Mouse (Mus musculus) liver, embryonic 14.5 days (tissue): Measurements from ENCODE around the gene Scn4b.

ENCODE experiments used
- CTCF ChIP-seq: IDR thresholded peaks from 2 replicates; pipeline ENCODE4 v1.5.1; 2016; ENCODE audit warnings: antibody characterized with exemption, low read depth, control low read depth
- EP300 ChIP-seq: IDR thresholded peaks from 2 replicates; pipeline ENCODE4 v1.6.1; 2016; ENCODE audit warnings: antibody characterized with exemption, low read depth

DNA sequence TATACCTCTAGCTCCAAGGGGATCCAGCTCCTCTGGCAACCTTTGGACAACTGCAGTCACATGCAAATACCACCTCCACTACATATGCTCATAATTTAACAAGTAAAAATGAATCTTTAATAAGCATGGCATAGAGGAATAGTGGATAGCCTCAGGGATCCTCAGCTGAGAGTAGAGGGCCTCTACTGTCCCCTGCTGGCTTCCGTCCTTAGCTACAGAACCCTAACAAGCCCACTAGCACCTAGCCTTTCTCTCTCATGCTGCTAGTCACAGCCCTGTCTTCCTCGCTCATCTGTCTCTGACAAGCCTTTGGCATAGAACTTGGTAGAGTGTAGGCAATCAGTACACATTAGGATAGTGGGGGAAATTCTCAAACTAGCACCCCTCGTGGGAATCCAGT, 47.4 kb upstream of the Scn4b start:
- peak; percentile 36 for TF ChIP-seq CTCF
- TF ChIP-seq EP300 = no peak
